Comparison of ENCODE assay signal across 37 mouse cellular contexts in genomic region chr13:19745741-19746140, GRCm38 (mm10). TPM values are rescaled to one million over a fixed set of nuclear protein-coding genes. Genes with fewer than 3 reads are reported as not detected.
A peak's percentile ranks its signal among the peaks of the same experiment; 100 is the strongest.
DNase-seq lines count a peak whose midpoint lies in the region; ATAC-seq lines count a peak whose summit lies in the region.
"Had no signal": no experiment of that assay in that cellular context is flagged by ENCODE, and none has a peak within 500 bp of the region (broad histone marks: within the 10 kb centered on the region; RNA-seq: fewer than 3 reads in every experiment).

No protein-coding gene starts in this region.

- H3K27me3 ChIP-seq in heart, embryonic 13.5 days (replicated peaks): no peaks in the 10 kb centered on the region
- no peaks in the 10 kb centered on the region for H3K27me3 ChIP-seq in heart, embryonic 11.5 days (ENCODE audit: control insufficient read depth, insufficient read depth, low read length)
- H3K27me3 ChIP-seq: heart, embryonic 15.5 days; hindbrain, embryonic 15.5 days; kidney, embryonic 15.5 days; limb, embryonic 12.5 days; lung, embryonic 15.5 days; midbrain, embryonic 15.5 days; neural tube, embryonic 15.5 days; Patski had no signal

- H3K36me3 ChIP-seq in heart, embryonic 13.5 days: no peaks in the 10 kb centered on the region
- H3K36me3 ChIP-seq in heart, embryonic 11.5 days (ENCODE audit: control insufficient read depth, insufficient read depth, low read length): no peaks in the 10 kb centered on the region
- H3K36me3 ChIP-seq: G1E; heart, embryonic 15.5 days; hindbrain, embryonic 15.5 days; kidney, embryonic 15.5 days; limb, embryonic 12.5 days; lung, embryonic 15.5 days; midbrain, embryonic 10.5 days; midbrain, embryonic 15.5 days; neural tube, embryonic 15.5 days had no signal

- H3K4me2 ChIP-seq in heart, embryonic 13.5 days: 0 out of 2 replicates have a peak overlapping the region, but pooled peaks have one; percentile 3
- no peak overlapping the region for H3K4me2 ChIP-seq in heart, embryonic 11.5 days
- H3K4me2 ChIP-seq: heart, embryonic 15.5 days; hindbrain, embryonic 15.5 days; kidney, embryonic 15.5 days; limb, embryonic 12.5 days; lung, embryonic 15.5 days; midbrain, embryonic 15.5 days; neural tube, embryonic 15.5 days had no signal

- no peak for ATAC-seq in heart, embryonic 13.5 days (ENCODE audit: extremely low read depth, insufficient number of reproducible peaks, low FRiP score, low TSS enrichment)
- ATAC-seq in heart, embryonic 11.5 days (replicated peaks; ENCODE audit: insufficient number of reproducible peaks, low FRiP score, low TSS enrichment): no peak
- ATAC-seq in common myeloid progenitor, adult 5-6 weeks (replicated peaks; ENCODE audit: low read depth, poor library complexity, severe bottlenecking): peak; percentile 52; the same call in 1 of the 2 replicates
- ATAC-seq: forebrain, embryonic 16.5 days; midbrain, embryonic 15.5 days; Patski had no signal

- H3K9me3 ChIP-seq in heart, embryonic 13.5 days: no peaks in the 10 kb centered on the region
- no peaks in the 10 kb centered on the region for H3K9me3 ChIP-seq in heart, embryonic 11.5 days (replicated peaks; ENCODE audit: control insufficient read depth, low read length)
- H3K9me3 ChIP-seq: G1E; heart, embryonic 15.5 days; hindbrain, embryonic 15.5 days; kidney, embryonic 15.5 days; limb, embryonic 12.5 days; lung, embryonic 15.5 days; midbrain, embryonic 10.5 days; midbrain, embryonic 15.5 days; neural tube, embryonic 15.5 days had no signal

- DNase-seq in retina, embryonic 14.5 days (ENCODE audit: low spot score): peak; percentile 12
- no peak for DNase-seq in retina, postnatal 1 day
- DNase-seq in ovary, postnatal 36 days (ENCODE audit: low spot score): no peak
- DNase-seq: adrenal gland, postnatal 14 days; cerebellum, adult 11 months; cerebellum, adult 9-10 months; cerebellum, postnatal 36 days; gastrocnemius, adult 2 months; kidney, adult 18-20 months; kidney, postnatal 25 days had no signal

- H3K4me1 ChIP-seq in heart, embryonic 13.5 days: peaks cover 17% of the 10 kb centered on the region
- no peaks in the 10 kb centered on the region; the same call in 1 of the 2 replicates for H3K4me1 ChIP-seq in heart, embryonic 11.5 days (ENCODE audit: control insufficient read depth, insufficient read depth, low read length)
- H3K4me1 ChIP-seq: hindbrain, embryonic 15.5 days; kidney, embryonic 15.5 days; limb, embryonic 12.5 days; lung, embryonic 15.5 days; midbrain, embryonic 15.5 days; neural tube, embryonic 15.5 days had no signal

- H3K4me3 ChIP-seq in heart, embryonic 13.5 days: no peak overlapping the region
- H3K4me3 ChIP-seq in heart, embryonic 11.5 days (ENCODE audit: low read depth, low read length): no peak overlapping the region
- H3K4me3 ChIP-seq: erythroblast, embryonic 14.5 days; gastrocnemius, adult 2 months; heart, embryonic 15.5 days; hindbrain, embryonic 15.5 days; kidney, embryonic 15.5 days; limb, embryonic 12.5 days; lung, embryonic 15.5 days; midbrain, embryonic 10.5 days; midbrain, embryonic 15.5 days; neural tube, embryonic 15.5 days had no signal

- WGBS in heart, embryonic 13.5 days: 42% methylated on average over 2 of the region's 2 CpGs
- WGBS in heart, embryonic 11.5 days (ENCODE audit: insufficient replicate concordance): 51% methylated on average over 2 of the region's 2 CpGs

- no peak overlapping the region for H3K27ac ChIP-seq in heart, embryonic 13.5 days (replicated peaks)
- H3K27ac ChIP-seq in heart, embryonic 11.5 days (ENCODE audit: low read depth, low read length): no peak overlapping the region
- H3K27ac ChIP-seq: gastrocnemius, adult 2 months; heart, embryonic 15.5 days; hindbrain, embryonic 15.5 days; kidney, embryonic 15.5 days; limb, embryonic 12.5 days; lung, embryonic 15.5 days; midbrain, embryonic 10.5 days; midbrain, embryonic 15.5 days; neural tube, embryonic 15.5 days had no signal

- no peak overlapping the region for H3K9ac ChIP-seq in heart, embryonic 13.5 days
- H3K9ac ChIP-seq in heart, embryonic 11.5 days (ENCODE audit: low read depth, low read length): no peak overlapping the region
- H3K9ac ChIP-seq: heart, embryonic 15.5 days; hindbrain, embryonic 15.5 days; kidney, embryonic 15.5 days; limb, embryonic 12.5 days; lung, embryonic 15.5 days; midbrain, embryonic 15.5 days; neural tube, embryonic 15.5 days had no signal

RNA-seq across cellular contexts. Expression of gene Nme8, which starts 48.1 kb away (rescaled TPM):
- 0.15 and 0.25 TPM in 2 replicates for polyA plus RNA-seq in heart, embryonic 13.5 days (2015; fragmentation: Nextera tagmentation; extraction: Ambion mirVana)
- polyA plus RNA-seq in heart, embryonic 11.5 days (2014; fragmentation: Nextera tagmentation; extraction: Ambion mirVana): not detected in 2 replicates
- not detected in 2 replicates for total RNA-seq in common myeloid progenitor, adult 5-6 weeks (2017)
- total RNA-seq: adrenal gland, postnatal 14 days; gastrocnemius, adult 2 months; gastrocnemius, postnatal 4 days; layer of hippocampus, adult 18-20 months; layer of hippocampus, postnatal 10 days; left cerebral cortex, adult 18-20 months; left cerebral cortex, postnatal 25 days; liver, adult 2 months; megakaryocyte progenitor cell, adult 5-6 weeks had no signal
- polyA plus RNA-seq: embryonic facial prominence, embryonic 14.5 days; erythroblast, embryonic 14.5 days; forebrain, embryonic 11.5 days; forebrain, embryonic 16.5 days; G1E; intestine, embryonic 14.5 days; kidney, embryonic 15.5 days; limb, embryonic 12.5 days; liver, adult 2 months; liver, embryonic 16.5 days; lung, embryonic 15.5 days; midbrain, embryonic 10.5 days; neural tube, embryonic 15.5 days; Patski; thymus, postnatal 0 days had no signal
